Mouse (Mus musculus) lung, postnatal 0 days (tissue): ENCODE measurements around the gene Timm8b. TPM values are rescaled to one million over a fixed set of nuclear protein-coding genes. Genes with fewer than 3 reads are reported as not detected.

Experiments
- ATAC-seq: fragments of 200-750 bp; cut with Nextera tagmentation; 2 replicates; pipeline ENCODE4 v1.8.0; 2017; ENCODE audit warnings: moderate library complexity
- DNase-seq: peaks from one replicate; pipeline ENCODE4 v3.0.0-alpha.2; 2016; ENCODE audit warnings: low spot score
- H3K27ac ChIP-seq: fragments of 300-500 bp; sonication (generic); 2 replicates; pipeline ENCODE4 v1.5.1; 2014; ENCODE audit warnings: antibody characterized with exemption, mild to moderate bottlenecking, low read length, mixed read lengths
- H3K27me3 ChIP-seq: fragments of 300-500 bp; sonication (generic); replicated peaks from 2 replicates; pipeline ENCODE4 v1.6.1; 2014; ENCODE audit warnings: low read length, mixed read lengths; ENCODE audit not compliant: insufficient read depth
- H3K36me3 ChIP-seq: fragments of 300-500 bp; sonication (generic); 2 replicates; pipeline ENCODE4 v1.6.1; 2014; ENCODE audit warnings: low read length, mixed read lengths; ENCODE audit not compliant: insufficient read depth
- H3K4me1 ChIP-seq: fragments of 300-500 bp; sonication (generic); 2 replicates; pipeline ENCODE4 v1.6.1; 2014; ENCODE audit warnings: antibody characterized with exemption, low read depth, low read length, mixed read lengths; ENCODE audit not compliant: insufficient read depth
- H3K4me2 ChIP-seq: fragments of 300-500 bp; sonication (generic); replicated peaks from 2 replicates; pipeline ENCODE4 v1.6.1; 2014; ENCODE audit warnings: low read depth, mild to moderate bottlenecking, low read length, moderate library complexity, mixed read lengths
- H3K4me3 ChIP-seq: fragments of 300-500 bp; sonication (generic); 2 replicates; pipeline ENCODE4 v1.5.1; 2014; ENCODE audit warnings: low read depth, low read length
- H3K9ac ChIP-seq: fragments of 300-500 bp; sonication (generic); replicated peaks from 2 replicates; pipeline ENCODE4 v1.6.1; 2014; ENCODE audit warnings: low read depth, mild to moderate bottlenecking
- H3K9me3 ChIP-seq: fragments of 300-500 bp; sonication (generic); 2 replicates; pipeline ENCODE4 v1.6.1; 2016; ENCODE audit warnings: low read length, mixed read lengths
- CTCF ChIP-seq: IDR thresholded peaks from 2 replicates; pipeline ENCODE4 v1.5.1; 2016; ENCODE audit warnings: antibody characterized with exemption, mild to moderate bottlenecking
- EP300 ChIP-seq: IDR thresholded peaks from 2 replicates; pipeline ENCODE4 v1.6.1; 2016; ENCODE audit warnings: antibody characterized with exemption, mild to moderate bottlenecking, control low read depth
- WGBS: fragments of 180-500 bp; shearing (Covaris S2); extraction: QIAGEN DNeasy Blood & Tissue Kit; methylation state at CpG from one replicate; pipeline ENCODE4 v1.1.7; 2014; 5-methylcytosine and 5-hydroxymethylcytosine counted together
- polyA plus RNA-seq: library from polyadenylated mRNA; unstranded; fragments of >200 nt; fragmentation: Nextera tagmentation; extraction: Ambion mirVana; gene quantifications from 2 replicates; pipeline ENCODE4 v1.2.1, GENCODE M21; 2015

Gene Timm8b
- polyA plus RNA-seq, 1 experiment from 2014 or later: 189 TPM

DNA sequence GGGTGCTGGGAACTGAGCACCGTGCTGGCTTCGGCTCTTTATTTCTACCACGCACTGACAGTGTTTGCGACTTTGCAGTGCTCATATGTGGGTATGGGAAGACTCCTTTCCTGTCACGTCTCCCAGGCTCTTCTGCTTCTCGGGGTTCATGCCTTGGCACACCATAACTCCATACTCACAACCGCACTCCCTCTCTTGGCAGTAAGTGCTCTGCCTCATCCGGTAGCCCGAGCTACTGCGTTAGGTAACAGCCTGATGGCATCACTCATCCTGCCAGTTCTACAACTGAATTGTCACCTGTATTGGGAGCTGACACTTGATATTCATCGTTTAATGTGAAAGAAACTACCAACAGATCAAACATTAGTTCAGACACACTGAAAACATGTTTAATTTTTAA is 30.6 kb downstream of the Timm8b start:
- Histone ChIP-seq H3K4me2 (no peak overlapping the region), H3K9me3 (no peaks in the 10 kb centered on the region), H3K27ac (no peak overlapping the region), H3K4me3 (no peak overlapping the region), H3K27me3 (no peaks in the 10 kb centered on the region), H3K9ac (no peak overlapping the region), H3K4me1 (no peaks in the 10 kb centered on the region), H3K36me3 (peaks cover 14% of the 10 kb centered on the region)
- no peak for ATAC-seq
- 91% methylated on average over 11 of the region's 11 CpGs for WGBS
- TF ChIP-seq CTCF: no peak
- no peak for TF ChIP-seq EP300
- DNase-seq: no peak

DNA sequence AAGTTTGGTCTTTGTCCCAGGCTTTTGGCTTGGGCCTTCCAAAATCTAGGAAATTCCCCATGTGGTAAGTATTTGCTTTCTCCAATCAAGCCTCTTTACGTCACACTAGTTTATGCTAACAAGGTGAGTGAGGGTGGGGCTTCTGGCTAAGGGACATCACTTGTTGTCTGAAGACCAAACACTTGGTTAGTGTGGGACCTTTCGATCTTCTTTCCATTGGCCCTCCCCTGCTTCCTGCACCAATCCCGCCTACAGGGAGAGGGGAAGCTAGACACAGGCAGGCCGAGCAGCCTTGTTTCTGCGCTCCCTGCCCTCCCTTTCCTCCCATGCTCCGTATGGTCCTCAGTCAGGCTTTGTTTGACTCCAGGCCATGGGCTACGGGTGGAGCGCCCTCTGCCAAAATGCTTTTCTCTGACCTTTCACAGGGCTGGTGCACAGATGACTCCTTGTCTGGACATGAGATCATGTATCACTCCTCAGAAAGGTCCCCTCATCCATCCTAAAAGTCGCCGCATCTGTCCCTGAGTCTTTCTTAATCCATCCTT is 43.2 kb downstream of the Timm8b start:
- H3K36me3 ChIP-seq: peaks cover 54% of the 10 kb centered on the region
- no peaks in the 10 kb centered on the region for H3K4me1 ChIP-seq
- TF ChIP-seq EP300 (no peak), CTCF (no peak)
- no peak for ATAC-seq
- no peaks in the 10 kb centered on the region for H3K9me3 ChIP-seq
- no peak for DNase-seq
- H3K9ac ChIP-seq: no peak overlapping the region
- no peak overlapping the region for H3K4me2 ChIP-seq
- H3K27ac ChIP-seq: no peak overlapping the region
- WGBS: 78% methylated on average over 10 of the region's 10 CpGs
- no peaks in the 10 kb centered on the region for H3K27me3 ChIP-seq
- no peak overlapping the region for H3K4me3 ChIP-seq

DNA sequence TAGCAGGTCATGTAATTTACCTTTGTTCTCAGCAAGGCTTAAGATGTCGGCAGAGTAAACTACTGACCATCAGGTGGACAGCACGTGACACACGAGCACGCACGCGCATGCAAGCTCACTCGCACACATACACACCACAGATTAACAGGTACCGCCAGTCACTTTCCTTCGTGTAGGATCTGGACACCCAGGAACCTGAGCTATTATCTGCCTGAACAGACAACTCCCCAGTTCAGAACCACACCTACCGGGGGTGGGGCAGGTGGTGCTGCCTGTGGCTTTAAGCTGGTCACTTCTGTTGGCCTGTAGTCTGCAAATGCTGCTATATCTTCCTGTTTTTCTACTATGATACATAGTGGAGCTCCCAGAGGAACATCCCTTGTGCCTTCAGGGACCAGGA is 46.8 kb downstream of the Timm8b start:
- no peaks in the 10 kb centered on the region for H3K9me3 ChIP-seq
- ATAC-seq (no peak), DNase-seq (no peak)
- TF ChIP-seq EP300 (no peak), CTCF (no peak)
- H3K4me3 ChIP-seq: no peak overlapping the region
- H3K36me3 ChIP-seq: peaks cover 47% of the 10 kb centered on the region
- H3K9ac ChIP-seq: no peak overlapping the region
- no peak overlapping the region for H3K27ac ChIP-seq
- no peak overlapping the region for H3K4me2 ChIP-seq
- no peaks in the 10 kb centered on the region for H3K27me3 ChIP-seq
- H3K4me1 ChIP-seq: no peaks in the 10 kb centered on the region
- WGBS: 97% methylated on average over 10 of the region's 10 CpGs

Other genes with a start within 250 kb of the Timm8b start
- 53.8 and 60.8 TPM in 2 replicates for gene Plet1, start 109.4 kb upstream of the Timm8b start, polyA plus RNA-seq
- 76.0 and 79.4 TPM in 2 replicates for gene Pts, start 75.2 kb upstream of the Timm8b start, polyA plus RNA-seq
- 26.8 and 29.3 TPM in 2 replicates for gene Il18, start 49.1 kb upstream of the Timm8b start, polyA plus RNA-seq
- 0.19 and 0.39 TPM in 2 replicates for gene Bco2, start 48.7 kb upstream of the Timm8b start, polyA plus RNA-seq
- gene Tex12, start 42.6 kb upstream of the Timm8b start, polyA plus RNA-seq: not detected in 2 replicates
- 235 and 252 TPM in 2 replicates for gene Sdhd, start 98 bp upstream of the Timm8b start, polyA plus RNA-seq
- gene Pih1d2, start 13.4 kb downstream of the Timm8b start, polyA plus RNA-seq: 14.5 and 16.6 TPM in 2 replicates
- gene Nkapd1, start 13.6 kb downstream of the Timm8b start, polyA plus RNA-seq: 25.2 and 26.5 TPM in 2 replicates
- 27.2 and 30.0 TPM in 2 replicates for gene Dlat, start 55.9 kb downstream of the Timm8b start, polyA plus RNA-seq
- 5.4 and 7.5 TPM in 2 replicates for gene Dixdc1, start 135.6 kb downstream of the Timm8b start, polyA plus RNA-seq
- 28.5 and 29.8 TPM in 2 replicates for gene 2310030G06Rik, start 142.6 kb downstream of the Timm8b start, polyA plus RNA-seq
- gene Cryab, start 147.4 kb downstream of the Timm8b start, polyA plus RNA-seq: 442 and 571 TPM in 2 replicates
- 30.8 and 32.4 TPM in 2 replicates for gene Hspb2, start 148.4 kb downstream of the Timm8b start, polyA plus RNA-seq
- 10.2 and 12.1 TPM in 2 replicates for gene Fdxacb1, start 164.3 kb downstream of the Timm8b start, polyA plus RNA-seq
- gene Alg9, start 171.1 kb downstream of the Timm8b start, polyA plus RNA-seq: 17.9 and 19.0 TPM in 2 replicates
- 72.3 and 79.8 TPM in 2 replicates for gene 1110032A03Rik, start 171.6 kb downstream of the Timm8b start, polyA plus RNA-seq
- gene Ppp2r1b, start 241.4 kb downstream of the Timm8b start, polyA plus RNA-seq: 26.0 and 28.4 TPM in 2 replicates